Mouse (Mus musculus): ENCODE results near the gene Scamp2.

Scamp2 gene

GRCm38 (mm10) chr9:57627892-57628291 lies 67.1 kb downstream of the Scamp2 start:
- no peak for DNase-seq (ENCODE audit: low spot score)

GRCm38 (mm10) chr9:57628717-57629116 lies 68.0 kb downstream of the Scamp2 start:
- DNase-seq (ENCODE audit: low spot score) = no peak

- peak; percentile 59 for DNase-seq (ENCODE audit: low spot score)
Measured at GRCm38 (mm10) chr9:57629118-57629874, 68.6 kb downstream of the Scamp2 start.

GRCm38 (mm10) chr9:57633481-57634024 lies 72.8 kb downstream of the Scamp2 start:
- DNase-seq (ENCODE audit: low spot score) = no peak

GRCm38 (mm10) chr9:57637272-57637671 lies 76.5 kb downstream of the Scamp2 start:
- DNase-seq (ENCODE audit: low spot score) = no peak

- no peak for DNase-seq (ENCODE audit: low spot score)
Measured at GRCm38 (mm10) chr9:57637741-57638322, 77.1 kb downstream of the Scamp2 start.
